Mouse (Mus musculus) lung, adult 18-20 months (tissue): Measurements from ENCODE around the gene Slc4a1ap.
A peak's percentile ranks its signal among the peaks of the same experiment; 100 is the strongest.
"Not testable (repeated sequence)": the region's sequence is repeated elsewhere in the genome, so short reads cannot be mapped to it uniquely, and the experiment has no call there.

ENCODE experiments used
- DNase-seq, 2 experiments: peaks; one replicate each; pipeline ENCODE4 v3.0.0; 2022; ENCODE audit warnings: mixed read lengths in 2 of 2

The Slc4a1ap gene

GRCm38 (mm10) chr5:31567951-31568657 lies 41.3 kb downstream of the Slc4a1ap start:
- no peak for DNase-seq

GRCm38 (mm10) chr5:31571023-31571608 lies 44.3 kb downstream of the Slc4a1ap start:
- peak; percentile 51 to 58 for DNase-seq

- no peak for DNase-seq
Observed at GRCm38 (mm10) chr5:31573722-31574121, 46.9 kb downstream of the Slc4a1ap start.

- DNase-seq: peak; percentile 48 to 65
Observed at GRCm38 (mm10) chr5:31576539-31576975, 49.8 kb downstream of the Slc4a1ap start.

GRCm38 (mm10) chr5:31581263-31581662 lies 54.5 kb downstream of the Slc4a1ap start:
- DNase-seq: no peak

GRCm38 (mm10) chr5:31581932-31582331 lies 55.1 kb downstream of the Slc4a1ap start:
- DNase-seq: no peak

GRCm38 (mm10) chr5:31583261-31583660 lies 56.5 kb downstream of the Slc4a1ap start:
- DNase-seq: no peak

GRCm38 (mm10) chr5:31585526-31585925 lies 58.7 kb downstream of the Slc4a1ap start:
- no peak for DNase-seq

GRCm38 (mm10) chr5:31588016-31588415 lies 61.2 kb downstream of the Slc4a1ap start:
- no peak for DNase-seq

GRCm38 (mm10) chr5:31588672-31589071 lies 61.9 kb downstream of the Slc4a1ap start:
- DNase-seq: not testable (repeated sequence)

- DNase-seq: no peak
Observed at GRCm38 (mm10) chr5:31589711-31590319, 63.0 kb downstream of the Slc4a1ap start.

- no peak for DNase-seq
Observed at GRCm38 (mm10) chr5:31591122-31591521, 64.3 kb downstream of the Slc4a1ap start.

GRCm38 (mm10) chr5:31595868-31596267 lies 69.1 kb downstream of the Slc4a1ap start:
- DNase-seq: no peak

GRCm38 (mm10) chr5:31596481-31597429 lies 70.0 kb downstream of the Slc4a1ap start, which contains the start of gene Mrpl33:
Gene Mrpl33 (plus strand): TSS chr5:31596935.
- DNase-seq: peak; percentile 74 to 85

- no peak for DNase-seq
Observed at GRCm38 (mm10) chr5:31597430-31597944, 70.7 kb downstream of the Slc4a1ap start.

GRCm38 (mm10) chr5:31598121-31598520 lies 71.3 kb downstream of the Slc4a1ap start:
- DNase-seq: no peak

GRCm38 (mm10) chr5:31598579-31598978 lies 71.8 kb downstream of the Slc4a1ap start:
- DNase-seq: peak; percentile 48 to 69

GRCm38 (mm10) chr5:31599161-31599560 lies 72.4 kb downstream of the Slc4a1ap start:
- DNase-seq: no peak

GRCm38 (mm10) chr5:31601162-31601722 lies 74.4 kb downstream of the Slc4a1ap start:
- no peak for DNase-seq

GRCm38 (mm10) chr5:31602377-31602776 lies 75.6 kb downstream of the Slc4a1ap start:
- peak; percentile 89 to 93 for DNase-seq

GRCm38 (mm10) chr5:31603766-31604165 lies 77.0 kb downstream of the Slc4a1ap start:
- DNase-seq: no peak

- DNase-seq: peak in 1 of 2 experiments; percentile 36
Observed at GRCm38 (mm10) chr5:31606151-31606550, 79.4 kb downstream of the Slc4a1ap start.
